Mouse (Mus musculus) CH12.LX (cell line): ENCODE measurements around the gene Agfg2. TPM values are rescaled to one million over a fixed set of nuclear protein-coding genes. Genes with fewer than 3 reads are reported as not detected.

ENCODE experiments used
- DNase-seq: peaks from one replicate; pipeline ENCODE4 v3.0.0-alpha.2; 2013; ENCODE audit errors: extremely low read depth
- H3K27ac ChIP-seq: 2 replicates; pipeline ENCODE4 v1.5.1; 2012; ENCODE audit warnings: low read depth, mild to moderate bottlenecking, control low read depth, moderate library complexity; ENCODE audit not compliant: insufficient read depth
- H3K27me3 ChIP-seq: replicated peaks from 2 replicates; pipeline ENCODE3; 2012; ENCODE audit warnings: inconsistent platforms
- H3K36me3 ChIP-seq, 2 experiments: replicated peaks in 1 of 2; 2 replicates each; pipeline versions ENCODE3 to v1.6.1; 2012; ENCODE audit warnings: inconsistent platforms in 1 of 2, low read length in 1 of 2, mild to moderate bottlenecking in 1 of 2, mixed read lengths in 1 of 2, moderate library complexity in 1 of 2; ENCODE audit not compliant: control insufficient read depth in 1 of 2, insufficient read depth in 1 of 2
- H3K4me1 ChIP-seq, 2 experiments: 2 replicates each; pipeline ENCODE4 v1.6.1; 2012; ENCODE audit warnings: inconsistent platforms in 1 of 2, moderate library complexity in 1 of 2; ENCODE audit not compliant: insufficient read depth in 2 of 2, control insufficient read depth in 1 of 2
- H3K4me2 ChIP-seq: 2 replicates; pipeline ENCODE4 v1.6.1; 2012; ENCODE audit warnings: low read depth, mild to moderate bottlenecking, control low read depth; ENCODE audit not compliant: poor library complexity, insufficient read depth, severe bottlenecking
- H3K4me3 ChIP-seq, 3 experiments: fragments of 150-350 bp in 1 of 3; sonication (generic) in 1 of 3; replicated peaks in 1 of 3; 2 replicates each; pipeline versions ENCODE3 to v1.5.1; 2011 to 2012; ENCODE audit warnings: low read depth in 2 of 3, low read length in 2 of 3, mild to moderate bottlenecking in 2 of 3, moderate library complexity in 2 of 3, control low read depth in 1 of 3, improper control_type of control experiment in 1 of 3, inconsistent platforms in 1 of 3, mixed read lengths in 1 of 3; ENCODE audit not compliant: poor library complexity in 1 of 3
- H3K79me2 ChIP-seq: replicated peaks from 2 replicates; pipeline ENCODE4 v1.6.1; 2012; ENCODE audit warnings: mild to moderate bottlenecking, moderate library complexity; ENCODE audit not compliant: control insufficient read depth, poor library complexity, insufficient read depth, severe bottlenecking; ENCODE audit errors: extremely low read depth
- H3K9ac ChIP-seq: 2 replicates; pipeline ENCODE4 v1.6.1; 2012; ENCODE audit warnings: low read depth, mild to moderate bottlenecking, control low read depth, moderate library complexity; ENCODE audit not compliant: insufficient read depth
- H3K9me3 ChIP-seq: replicated peaks from 2 replicates; pipeline ENCODE3; 2012; ENCODE audit warnings: low read length, inconsistent platforms, mixed read lengths
- CHD2 ChIP-seq: IDR thresholded peaks from 2 replicates; pipeline ENCODE4 v1.6.1; 2011; ENCODE audit warnings: low read length, improper control_type of control experiment
- CTCF ChIP-seq, 2 experiments: IDR thresholded peaks in 1 of 2; conservative IDR thresholded peaks in 1 of 2; 2 replicates each; pipeline ENCODE4 v1.5.1; 2011 to 2012; ENCODE audit warnings: low read depth in 2 of 2, low read length in 2 of 2, improper control_type of control experiment in 1 of 2, inconsistent platforms in 1 of 2, mild to moderate bottlenecking in 1 of 2, moderate library complexity in 1 of 2
- ELF1 ChIP-seq: IDR thresholded peaks from 2 replicates; pipeline ENCODE4 v1.6.1; 2014; ENCODE audit warnings: low read depth, mild to moderate bottlenecking, inconsistent platforms, low read length, improper control_type of control experiment
- EP300 ChIP-seq: IDR thresholded peaks from 2 replicates; pipeline ENCODE4 v1.6.1; 2011; ENCODE audit warnings: low read length, improper control_type of control experiment
- GABPA ChIP-seq: IDR thresholded peaks from 2 replicates; pipeline ENCODE4 v1.6.1; 2012; ENCODE audit warnings: low read depth, low read length, improper control_type of control experiment, inconsistent platforms; ENCODE audit not compliant: insufficient replicate concordance
- HCFC1 ChIP-seq: IDR thresholded peaks from 2 replicates; pipeline ENCODE4 v1.6.1; 2012; ENCODE audit warnings: low read depth, mild to moderate bottlenecking, inconsistent platforms, low read length, improper control_type of control experiment
- IRF4 ChIP-seq: IDR thresholded peaks from 2 replicates; pipeline ENCODE4 v1.6.1; 2014; ENCODE audit warnings: low read depth, mild to moderate bottlenecking, inconsistent platforms, low read length, improper control_type of control experiment
- KAT2A ChIP-seq: IDR thresholded peaks from 2 replicates; pipeline ENCODE4 v1.6.1; 2012; ENCODE audit warnings: low read length, improper control_type of control experiment, inconsistent platforms; ENCODE audit not compliant: insufficient replicate concordance
- MAX ChIP-seq: IDR thresholded peaks from 2 replicates; pipeline ENCODE4 v1.6.1; 2011; ENCODE audit warnings: low read length, improper control_type of control experiment
- MXI1 ChIP-seq: IDR thresholded peaks from 2 replicates; pipeline ENCODE4 v1.6.1; 2011; ENCODE audit warnings: mild to moderate bottlenecking, low read depth, low read length, improper control_type of control experiment
- MYC ChIP-seq: IDR thresholded peaks from 2 replicates; pipeline ENCODE4 v1.6.1; 2011; ENCODE audit warnings: low read depth, mild to moderate bottlenecking, improper control_type of control experiment, low read length
- NELFE ChIP-seq: IDR thresholded peaks from 2 replicates; pipeline ENCODE4 v1.6.1; 2011; ENCODE audit warnings: low read depth, low read length, improper control_type of control experiment
- NRF1 ChIP-seq: IDR thresholded peaks from 2 replicates; pipeline ENCODE4 v1.6.1; 2014; ENCODE audit warnings: low read depth, mild to moderate bottlenecking, inconsistent platforms, low read length, improper control_type of control experiment, moderate library complexity
- PAX5 ChIP-seq: IDR thresholded peaks from 2 replicates; pipeline ENCODE4 v1.6.1; 2012; ENCODE audit warnings: low read length, inconsistent platforms, mixed read lengths
- POLR2A ChIP-seq: IDR thresholded peaks from 2 replicates; pipeline ENCODE4 v1.6.1; 2011; ENCODE audit warnings: low read depth, mild to moderate bottlenecking, improper control_type of control experiment, low read length
- RAD21 ChIP-seq: IDR thresholded peaks from 2 replicates; pipeline ENCODE4 v1.6.1; 2011; ENCODE audit warnings: low read depth, mild to moderate bottlenecking, low read length, improper control_type of control experiment, moderate library complexity
- RCOR1 ChIP-seq: conservative IDR thresholded peaks from 2 replicates; pipeline ENCODE4 v1.6.1; 2012; ENCODE audit warnings: low read depth, mild to moderate bottlenecking, inconsistent platforms, low read length, improper control_type of control experiment
- TCF12 ChIP-seq: IDR thresholded peaks from 2 replicates; pipeline ENCODE4 v1.6.1; 2014; ENCODE audit warnings: low read depth, mild to moderate bottlenecking, inconsistent platforms, low read length, improper control_type of control experiment
- UBTF ChIP-seq: IDR thresholded peaks from 2 replicates; pipeline ENCODE4 v1.6.1; 2012; ENCODE audit warnings: low read depth, mild to moderate bottlenecking, inconsistent platforms, low read length, improper control_type of control experiment, moderate library complexity
- ZC3H11A ChIP-seq: IDR thresholded peaks from 2 replicates; pipeline ENCODE4 v1.6.1; 2012; ENCODE audit warnings: low read depth, mild to moderate bottlenecking, inconsistent platforms, low read length, improper control_type of control experiment
- ZKSCAN1 ChIP-seq: IDR thresholded peaks from 2 replicates; pipeline ENCODE4 v1.6.1; 2012; ENCODE audit warnings: low read depth, inconsistent platforms, low read length, improper control_type of control experiment, borderline replicate concordance
- ZMIZ1 ChIP-seq: IDR thresholded peaks from 2 replicates; pipeline ENCODE4 v1.6.1; 2012; ENCODE audit warnings: low read depth, mild to moderate bottlenecking, inconsistent platforms, low read length, improper control_type of control experiment
- dilution Hi-C: fragments of 300-500 bp; cut with MboI; formaldehyde crosslinking; loops from 2 replicates; pipeline ENCODE4 v1.14.3; 2020; ENCODE audit warnings: low sequenced_read_pairs; ENCODE audit not compliant: extremely low pct_unique_long_range_greater_than_20kb, extremely low pct_ligation_motif_present
- in situ Hi-C: fragments of 300-500 bp; cut with MboI; formaldehyde crosslinking; loops from 3 replicates; pipeline ENCODE4 v1.14.3; 2019; ENCODE audit warnings: low sequenced_read_pairs, low pct_ligation_motif_present, low pct_unique_long_range_greater_than_20kb, mixed read lengths
- polyA plus RNA-seq: library from polyadenylated mRNA; unstranded; fragments of >175 nt; gene quantifications from 2 replicates; pipeline ENCODE4 v1.2.1, GENCODE M21; 2012; ENCODE audit warnings: low read depth; ENCODE audit not compliant: insufficient read length
- total RNA-seq, 2 experiments: library from RNA; depleted of rRNA; stranded (reverse); fragments of 300-350 nt in 1 of 2; fragments of >200 nt in 1 of 2; gene quantifications; 2 replicates each; pipeline ENCODE4 v1.2.3; 2012 to 2014

Gene Agfg2
- total and polyA plus RNA-seq, 3 experiments, result 8.7 to 16.7 (median 13.4) TPM

DNA sequence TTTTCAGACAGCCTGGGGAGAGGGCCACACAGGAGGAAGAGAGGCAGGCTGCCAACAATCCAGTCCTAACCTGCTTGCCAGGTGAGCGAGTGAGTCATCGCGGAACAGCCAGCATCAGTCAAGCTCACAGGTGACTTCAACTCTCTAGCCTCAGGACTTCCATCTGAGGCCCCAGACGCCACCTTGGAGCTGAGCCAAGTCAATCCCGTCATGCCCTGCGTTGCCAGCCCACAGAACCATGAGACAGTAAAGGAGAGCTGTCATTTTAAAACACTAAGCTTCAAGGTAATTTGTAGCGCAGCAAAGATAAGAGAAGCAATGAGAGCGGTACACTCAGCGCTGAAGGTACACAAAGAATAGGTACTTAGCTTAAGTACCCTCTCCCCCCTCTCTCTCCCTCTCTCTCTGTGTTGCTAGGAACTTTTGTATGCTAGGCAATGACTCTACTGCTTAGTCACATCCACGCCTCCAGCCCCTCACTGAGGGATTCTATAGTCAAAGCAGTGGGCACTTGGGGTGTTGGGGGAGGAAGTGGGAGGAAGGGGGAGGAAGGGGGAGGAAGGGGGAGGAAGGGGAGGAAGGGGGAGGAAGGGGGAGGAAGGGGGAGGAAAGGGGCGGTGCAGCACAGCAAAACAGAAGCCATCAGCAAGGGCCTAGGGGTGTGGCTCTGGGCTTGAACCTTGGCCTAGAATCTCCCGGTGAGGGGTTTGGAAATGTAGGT lies 22.5 kb upstream of the Agfg2 start:
- TF ChIP-seq RCOR1 (no peak), ZKSCAN1 (no peak), ZC3H11A (no peak), NRF1 (no peak), TCF12 (peak; percentile 14; the same call in 1 of the 2 replicates), ELF1 (no peak), KAT2A (no peak)
- H3K9me3 ChIP-seq, result no peaks in the 10 kb centered on the region
- peak; percentile 33 for DNase-seq
- no peak overlapping the region for H3K4me3 ChIP-seq
- peaks cover 6 to 42% of the 10 kb centered on the region in 2 experiments; a peak in 3 of 4 replicates for H3K4me1 ChIP-seq
- dilution Hi-C loops, result no loop called here
- no peaks in the 10 kb centered on the region for H3K79me2 ChIP-seq
- in situ Hi-C loops, result no loop called here
- no peaks in the 10 kb centered on the region for H3K36me3 ChIP-seq
- no peaks in the 10 kb centered on the region for H3K27me3 ChIP-seq
- H3K27ac ChIP-seq, result peak overlapping the region; percentile 51; the same call in 1 of the 2 replicates
- H3K4me2 ChIP-seq, result no peak overlapping the region
- H3K9ac ChIP-seq, result no peak overlapping the region

DNA sequence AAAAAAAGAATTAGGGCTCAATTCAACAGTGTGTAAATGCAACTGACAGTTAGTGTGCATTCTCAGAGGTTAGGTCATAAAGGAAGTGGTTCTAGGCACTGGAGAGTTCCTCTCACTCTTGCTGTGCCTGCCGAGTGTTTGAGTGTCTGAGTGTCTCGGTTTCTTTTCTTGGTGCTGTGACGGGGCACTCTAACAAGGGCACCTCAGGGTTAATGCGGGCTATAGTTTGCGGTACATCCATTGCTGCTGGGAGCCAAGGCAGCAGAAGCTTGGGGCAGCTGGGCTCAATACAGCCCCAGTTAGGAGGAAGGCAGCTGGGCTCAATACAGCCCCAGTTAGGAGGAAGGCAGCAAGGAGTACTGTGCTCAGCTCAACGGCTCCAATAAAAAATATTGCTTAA lies 20.7 kb upstream of the Agfg2 start:
- Histone ChIP-seq H3K9me3 (no peaks in the 10 kb centered on the region), H3K36me3 (no peaks in the 10 kb centered on the region), H3K79me2 (no peaks in the 10 kb centered on the region), H3K27me3 (no peaks in the 10 kb centered on the region), H3K27ac (0 out of 2 replicates have a peak overlapping the region, but pooled peaks have one; percentile 4), H3K4me1 (peaks cover 6 to 42% of the 10 kb centered on the region in 2 experiments; a peak in 3 of 4 replicates), H3K9ac (no peak overlapping the region; the same call in 1 of the 2 replicates), H3K4me3 (no peak overlapping the region), H3K4me2 (peak overlapping the region; percentile 34; the same call in 1 of the 2 replicates)
- in situ Hi-C loops, result no loop called here
- TF ChIP-seq POLR2A (0 out of 2 replicates have a peak, but pooled peaks have one; percentile 25), ZMIZ1 (no peak)
- dilution Hi-C loops, result no loop called here
- DNase-seq, result peak; percentile 48

DNA sequence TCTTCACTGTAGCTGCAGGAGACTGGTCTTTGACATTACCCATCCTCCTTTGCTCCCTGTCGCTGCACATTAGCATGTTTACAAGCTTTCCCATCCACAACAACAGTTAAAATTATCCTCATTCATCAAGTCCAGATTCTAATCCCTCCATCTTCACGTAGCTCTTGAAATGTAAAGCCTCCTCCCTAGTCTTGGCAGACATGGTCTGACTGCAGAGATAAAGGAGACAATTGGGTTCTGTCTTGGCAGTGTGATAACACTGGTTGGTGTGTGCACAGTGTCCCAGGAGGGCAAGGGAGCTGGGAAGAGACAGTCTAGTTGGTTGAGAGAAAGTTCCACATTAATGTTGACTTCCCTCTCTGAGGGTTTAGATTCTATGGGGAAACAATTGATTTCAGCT lies 15.3 kb upstream of the Agfg2 start:
- Histone ChIP-seq H3K79me2 (no peaks in the 10 kb centered on the region), H3K4me3 (no peak overlapping the region), H3K4me2 (no peak overlapping the region), H3K27ac (no peak overlapping the region), H3K27me3 (no peaks in the 10 kb centered on the region), H3K36me3 (no peaks in the 10 kb centered on the region), H3K9me3 (no peaks in the 10 kb centered on the region), H3K4me1 (peaks cover 4 to 24% of the 10 kb centered on the region in 2 experiments; a peak in 3 of 4 replicates), H3K9ac (no peak overlapping the region)
- DNase-seq, result no peak
- dilution Hi-C loops (no loop called here), in situ Hi-C loops (no loop called here)
- TF ChIP-seq MXI1 (no peak), CTCF (conservative IDR thresholded peaks at IDR 0.05 in 1 of 2, IDR thresholded peaks at IDR 0.05 in 1 of 2; ENCODE audit: low read depth in 2 of 2, low read length in 2 of 2) (no peak), HCFC1 (no peak), ZKSCAN1 (no peak), MYC (no peak), IRF4 (no peak), KAT2A (no peak), EP300 (no peak), NRF1 (no peak), MAX (no peak), GABPA (no peak), RAD21 (no peak), UBTF (no peak), PAX5 (no peak), CHD2 (no peak), NELFE (no peak), ZMIZ1 (no peak)
